Mouse (Mus musculus) macrophage (primary cell): ENCODE results near the gene Fasn. TPM values are rescaled to one million over a fixed set of nuclear protein-coding genes. Genes with fewer than 3 reads are reported as not detected.
"Not testable (repeated sequence)": the region's sequence is repeated elsewhere in the genome, so short reads cannot be mapped to it uniquely, and the experiment has no call there.

Experiments
- H3K27ac ChIP-seq: fragments of 350-480 bp; formaldehyde crosslinking; 2 replicates; pipeline ENCODE4 v1.9.0; 2021
- H3K36me3 ChIP-seq: fragments of 350-480 bp; formaldehyde crosslinking; 2 replicates; pipeline ENCODE4 v1.9.0; 2021; ENCODE audit errors: inconsistent target
- H3K4me3 ChIP-seq: fragments of 350-480 bp; formaldehyde crosslinking; 2 replicates; pipeline ENCODE4 v1.9.0; 2021; ENCODE audit errors: inconsistent target
- H3K79me2 ChIP-seq: fragments of 350-480 bp; formaldehyde crosslinking; 2 replicates; pipeline ENCODE4 v1.9.0; 2021; ENCODE audit errors: inconsistent target
- WGBS: methylation state at CpG from one replicate; pipeline ENCODE4 v1.1.7; 2026; ENCODE audit warnings: inconsistent platforms; ENCODE audit not compliant: missing documents; 5-methylcytosine and 5-hydroxymethylcytosine counted together
- polyA plus RNA-seq: library from polyadenylated mRNA; stranded (reverse); fragments of 250-400 nt; gene quantifications from 3 replicates; pipeline ENCODE4 v1.2.4, GENCODE M21; 2018; ENCODE audit warnings: inconsistent platforms

The Fasn gene
- polyA plus RNA-seq, 1 experiment from 2014 or later, result 20.8 TPM

DNA sequence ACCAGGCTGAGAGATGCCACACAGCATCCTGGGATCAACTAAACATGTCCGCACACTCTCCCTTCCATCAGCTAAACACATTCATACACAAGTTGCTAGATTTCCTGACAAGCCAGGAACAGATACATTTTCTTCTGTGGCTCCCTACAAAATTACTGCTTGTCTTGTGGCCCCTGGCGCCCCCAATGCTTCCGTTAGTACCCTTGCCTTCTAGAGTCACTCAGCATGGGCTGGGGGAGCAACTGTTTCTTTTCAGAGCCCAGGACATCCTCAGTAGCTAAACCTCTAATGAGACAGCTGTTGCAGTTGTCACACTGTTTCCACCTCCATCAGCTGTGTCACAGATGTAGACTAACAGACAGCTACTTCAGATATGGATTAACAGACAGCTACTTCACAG, 51.6 kb downstream of the Fasn start:
- Histone ChIP-seq H3K4me3 (no peak overlapping the region), H3K27ac (no peak overlapping the region), H3K79me2 (no peaks in the 10 kb centered on the region), H3K36me3 (no peaks in the 10 kb centered on the region)
- 100% methylated on average over 3 of the region's 3 CpGs for WGBS

DNA sequence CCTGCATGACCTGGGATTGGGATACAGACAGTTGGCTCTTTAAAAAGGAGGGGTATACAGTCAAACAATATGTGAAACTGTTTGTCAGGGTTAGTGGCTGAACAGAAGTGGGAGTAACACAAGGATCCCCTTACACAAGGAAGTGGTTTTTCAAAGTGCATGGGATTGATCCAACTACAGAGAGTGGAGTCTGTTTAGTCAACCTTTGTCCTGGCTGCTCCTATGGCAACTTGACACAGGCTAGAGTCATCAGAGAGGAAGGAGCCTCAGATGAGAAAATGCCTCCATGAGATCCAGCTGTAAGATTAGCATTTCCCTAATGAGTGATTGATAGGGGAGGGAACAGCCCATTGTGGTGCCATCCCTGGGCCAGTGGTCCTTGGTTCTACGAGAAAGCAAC, 56.1 kb downstream of the Fasn start:
- no peaks in the 10 kb centered on the region for H3K36me3 ChIP-seq
- H3K4me3 ChIP-seq, result no peak overlapping the region
- no peaks in the 10 kb centered on the region for H3K79me2 ChIP-seq
- WGBS, result 92% methylated on average over 1 of the region's 1 CpGs
- H3K27ac ChIP-seq, result no peak overlapping the region

DNA sequence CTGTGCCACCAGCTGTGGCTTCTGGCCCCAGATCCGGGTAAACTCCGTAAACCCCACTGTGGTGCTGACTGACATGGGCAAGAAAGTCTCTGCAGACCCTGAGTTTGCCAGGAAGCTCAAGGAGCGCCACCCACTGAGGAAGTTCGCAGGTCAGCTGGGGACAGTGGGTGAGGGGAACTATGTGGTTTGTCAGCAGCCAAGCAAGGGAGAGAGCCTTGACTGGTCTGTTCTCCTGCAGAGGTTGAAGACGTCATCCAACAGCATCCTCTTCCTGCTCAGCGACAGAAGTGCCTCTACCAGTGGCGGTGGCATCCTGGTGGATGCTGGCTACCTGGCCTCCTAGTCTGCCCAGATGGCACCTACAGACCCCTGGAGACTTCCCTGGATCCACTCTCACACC, 57.3 kb downstream of the Fasn start:
- H3K27ac ChIP-seq, H3K4me3 ChIP-seq, H3K79me2 ChIP-seq, H3K36me3 ChIP-seq: not testable (repeated sequence)
- WGBS, result 10% methylated on average over 3 of the region's 7 CpGs

DNA sequence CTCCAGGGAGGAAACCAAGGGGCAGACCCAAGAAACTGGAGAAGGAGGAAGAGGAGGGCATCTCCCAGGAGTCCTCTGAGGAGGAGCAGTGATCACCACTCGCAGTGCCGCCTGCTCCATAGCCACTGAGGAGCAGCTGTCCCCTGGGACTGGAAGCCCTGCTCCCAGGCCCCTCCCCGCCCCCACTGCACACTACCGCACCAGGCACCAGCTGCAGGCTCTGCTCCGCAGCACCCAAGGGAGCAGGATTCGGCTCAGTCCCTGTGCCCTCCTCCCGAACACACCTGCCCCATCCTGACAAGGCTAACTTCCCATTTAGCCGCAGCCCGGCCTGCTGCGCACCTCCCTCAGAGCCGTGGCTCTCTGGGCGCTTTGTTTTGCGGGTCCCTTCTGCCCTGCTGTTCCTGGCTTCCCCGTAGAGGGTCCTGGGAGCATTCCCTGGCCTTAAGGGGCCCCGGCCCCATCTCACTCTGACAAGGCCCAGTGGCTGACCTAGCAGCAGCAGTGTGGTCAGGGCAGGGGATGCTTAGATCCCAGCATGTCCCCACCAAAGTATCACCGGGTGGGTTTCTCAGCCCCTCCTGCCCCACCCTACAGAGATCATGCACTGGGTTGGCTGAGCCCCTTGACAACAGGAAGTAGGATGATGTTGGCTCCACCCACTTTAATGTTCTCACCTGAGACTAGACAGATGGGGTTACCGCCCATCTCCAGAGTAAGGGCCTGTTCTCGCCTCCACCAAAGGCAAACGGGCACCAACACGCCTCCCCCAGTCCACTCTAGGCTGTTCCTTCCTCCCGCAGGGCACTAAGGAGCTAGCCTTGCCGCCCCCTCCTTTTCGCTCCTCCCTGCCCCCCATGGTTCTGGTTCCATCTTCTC, 61.0 kb downstream of the Fasn start:
- no CpG with 5 or more reads among the region's 23 CpGs for WGBS
- H3K36me3 ChIP-seq, H3K4me3 ChIP-seq, H3K27ac ChIP-seq, H3K79me2 ChIP-seq: not testable (repeated sequence)

DNA sequence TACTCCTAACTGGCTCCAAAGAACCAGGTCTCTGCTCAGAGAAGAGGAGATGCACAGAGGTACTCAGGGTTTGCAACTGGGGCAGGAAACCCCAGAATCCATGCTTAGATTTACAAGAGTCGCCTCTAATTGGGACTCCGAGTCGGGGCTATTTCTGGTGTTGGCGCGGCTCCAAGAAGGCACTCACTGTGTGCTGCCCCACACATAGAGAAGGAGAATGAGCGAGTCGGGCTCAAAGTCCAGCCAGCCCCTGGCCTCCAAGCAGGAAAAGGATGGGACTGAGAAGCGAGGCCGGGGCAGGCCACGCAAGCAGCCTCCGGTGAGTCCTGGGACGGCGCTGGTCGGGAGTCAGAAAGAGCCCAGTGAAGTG, 61.7 kb downstream of the Fasn start, which contains the start of gene Hmga1b:
Gene Hmga1b, plus strand, starts transcription at position 123 of the 370 bp plus-strand sequence.
- not testable (repeated sequence) for H3K79me2 ChIP-seq, H3K27ac ChIP-seq, H3K4me3 ChIP-seq, H3K36me3 ChIP-seq
- 29% methylated on average over 12 of the region's 14 CpGs for WGBS

DNA sequence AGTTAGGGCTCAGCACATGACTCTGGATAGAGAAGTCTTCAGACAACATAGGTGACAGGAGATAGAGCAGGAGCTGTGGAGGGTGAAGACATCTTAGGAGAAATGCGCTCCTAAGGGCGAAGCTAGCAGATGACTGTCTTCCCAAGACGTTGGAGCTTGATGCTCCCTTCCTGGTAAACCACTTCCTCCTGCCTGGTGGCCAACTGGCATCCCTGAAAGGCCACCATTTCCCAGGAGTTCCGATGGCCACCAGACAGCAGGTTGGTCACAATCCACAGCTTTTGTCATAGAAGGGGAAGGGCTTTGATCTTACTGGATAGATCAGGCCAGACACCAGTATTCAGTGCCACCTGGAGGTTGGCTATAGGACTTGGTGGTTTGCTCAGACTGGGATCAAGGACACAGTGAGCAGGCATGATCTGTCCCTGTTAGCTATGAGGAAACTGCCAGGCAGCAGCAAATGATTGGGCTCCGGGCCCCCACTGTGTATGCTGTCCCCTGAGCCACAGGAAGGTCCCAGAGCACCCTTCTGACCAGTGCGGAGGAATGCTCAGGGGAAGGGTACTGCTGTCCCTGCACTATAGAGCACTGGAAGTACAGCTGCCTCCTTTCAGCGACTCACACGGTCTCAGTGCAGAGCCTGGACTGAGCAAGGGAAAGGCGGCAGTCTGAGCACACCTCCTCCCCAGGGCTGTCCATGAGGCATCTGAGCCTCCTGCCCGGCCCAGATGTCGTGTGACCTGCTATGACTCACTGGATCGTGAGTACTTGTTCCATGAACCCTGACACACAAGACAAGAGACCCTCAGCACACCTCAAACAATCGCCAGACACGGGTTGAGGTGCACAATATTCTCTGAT, 62.3 kb downstream of the Fasn start:
- no peaks in the 10 kb centered on the region for H3K36me3 ChIP-seq
- H3K4me3 ChIP-seq, result no peak overlapping the region
- H3K79me2 ChIP-seq, result no peaks in the 10 kb centered on the region
- 83% methylated on average over 14 of the region's 14 CpGs for WGBS
- no peak overlapping the region for H3K27ac ChIP-seq

DNA sequence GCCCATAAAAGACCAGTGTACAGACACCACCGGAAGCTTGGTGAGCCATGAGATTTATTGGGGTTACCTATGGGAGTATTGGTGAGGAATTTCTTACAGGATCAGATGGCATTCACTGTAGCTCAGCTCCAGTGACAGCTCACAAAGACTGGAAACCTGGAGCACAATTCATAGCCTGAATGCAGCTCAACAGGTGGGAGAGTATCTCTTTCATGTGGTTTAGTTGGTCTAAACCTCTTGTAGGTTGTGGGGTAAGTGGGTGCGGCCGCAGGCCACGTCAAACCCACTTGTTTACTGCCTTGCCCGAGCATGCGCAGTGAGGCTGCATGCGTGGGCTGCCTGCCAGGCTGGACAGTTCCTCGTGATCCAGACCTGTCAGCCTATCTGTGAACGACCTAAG, 64.1 kb downstream of the Fasn start:
- WGBS, result 98% methylated on average over 5 of the region's 9 CpGs
- Histone ChIP-seq H3K4me3 (no peak overlapping the region), H3K27ac (no peak overlapping the region), H3K79me2 (no peaks in the 10 kb centered on the region), H3K36me3 (no peaks in the 10 kb centered on the region)

Other genes starting within 250 kb of the Fasn start
- 662 to 966 TPM (median 875 TPM) in 3 replicates for gene Arhgdia, start 242.9 kb downstream of the Fasn start, polyA plus RNA-seq
- 34.3 to 88.6 TPM (median 41.5 TPM) in 3 replicates for gene Alyref, start 226.2 kb downstream of the Fasn start, polyA plus RNA-seq
- 40.4 to 78.6 TPM (median 76.2 TPM) in 3 replicates for gene Anapc11, start 226.1 kb downstream of the Fasn start, polyA plus RNA-seq
- not detected in 3 replicates for gene Npb, start 216.1 kb downstream of the Fasn start, polyA plus RNA-seq
- gene Pcyt2, start 206.6 kb downstream of the Fasn start, polyA plus RNA-seq, result 23.8 to 69.4 TPM (median 36.2 TPM) in 3 replicates
- 37.3 to 77.5 TPM (median 50.4 TPM) in 3 replicates for gene Sirt7, start 199.3 kb downstream of the Fasn start, polyA plus RNA-seq
- gene Mafg, start 190.9 kb downstream of the Fasn start, polyA plus RNA-seq, result 18.1 to 68.2 TPM (median 39.6 TPM) in 3 replicates
- not detected in 3 replicates for gene Pycr1, start 180.8 kb downstream of the Fasn start, polyA plus RNA-seq
- gene Myadml2, start 176.4 kb downstream of the Fasn start, polyA plus RNA-seq, result not detected in 3 replicates
- gene Notum, start 163.4 kb downstream of the Fasn start, polyA plus RNA-seq, result not detected in 3 replicates
- 21.6 to 38.8 TPM (median 34.8 TPM) in 3 replicates for gene Aspscr1, start 151.6 kb downstream of the Fasn start, polyA plus RNA-seq
- 70.5 to 93.2 TPM (median 84.4 TPM) in 3 replicates for gene Cenpx, start 110.8 kb downstream of the Fasn start, polyA plus RNA-seq
- 8.8 to 16.3 TPM (median 8.9 TPM) in 3 replicates for gene Lrrc45, start 110.6 kb downstream of the Fasn start, polyA plus RNA-seq
- 5.4 to 14.4 TPM (median 7.5 TPM) in 3 replicates for gene Rac3, start 103.1 kb downstream of the Fasn start, polyA plus RNA-seq
- gene Dcxr, start 97.3 kb downstream of the Fasn start, polyA plus RNA-seq, result 50.0 to 96.7 TPM (median 78.2 TPM) in 3 replicates
- 26.0 to 63.7 TPM (median 28.8 TPM) in 3 replicates for gene Cbr2, start 92.4 kb downstream of the Fasn start, polyA plus RNA-seq
- gene Hmga1b, start 61.8 kb downstream of the Fasn start, polyA plus RNA-seq, result 3.8 to 12.6 TPM (median 5.1 TPM) in 3 replicates
- 12.9 to 16.2 TPM (median 15.6 TPM) in 3 replicates for gene Rfng, start 40.3 kb downstream of the Fasn start, polyA plus RNA-seq
- gene Gps1, start 40.3 kb downstream of the Fasn start, polyA plus RNA-seq, result 31.8 to 85.4 TPM (median 49.9 TPM) in 3 replicates
- gene Dus1l, start 28.1 kb downstream of the Fasn start, polyA plus RNA-seq, result 17.1 to 33.6 TPM (median 26.6 TPM) in 3 replicates
- 1.4 to 3.2 TPM (median 1.7 TPM) in 3 replicates for gene Ccdc57, start 108.3 kb upstream of the Fasn start, polyA plus RNA-seq
- 5.7 to 18.5 TPM (median 14.2 TPM) in 3 replicates for gene Slc16a3, start 123.9 kb upstream of the Fasn start, polyA plus RNA-seq
- gene Csnk1d, start 166.8 kb upstream of the Fasn start, polyA plus RNA-seq, result 77.7 to 122 TPM (median 77.9 TPM) in 3 replicates
- 0.59 to 2.0 TPM in 2 of 3 replicates, not detected in the other for gene Cd7, start 214.9 kb upstream of the Fasn start, polyA plus RNA-seq
- not detected in 3 replicates for gene Sectm1b, start 239.0 kb upstream of the Fasn start, polyA plus RNA-seq